Mouse (Mus musculus): ENCODE results near the gene Theg. TPM values are rescaled to one million over a fixed set of nuclear protein-coding genes. Genes with fewer than 3 reads are reported as not detected.
A peak's percentile ranks its signal among the peaks of the same experiment; 100 is the strongest.

The Theg gene
- polyA plus RNA-seq, 1 experiment from 2014 or later, result not detected

DNA sequence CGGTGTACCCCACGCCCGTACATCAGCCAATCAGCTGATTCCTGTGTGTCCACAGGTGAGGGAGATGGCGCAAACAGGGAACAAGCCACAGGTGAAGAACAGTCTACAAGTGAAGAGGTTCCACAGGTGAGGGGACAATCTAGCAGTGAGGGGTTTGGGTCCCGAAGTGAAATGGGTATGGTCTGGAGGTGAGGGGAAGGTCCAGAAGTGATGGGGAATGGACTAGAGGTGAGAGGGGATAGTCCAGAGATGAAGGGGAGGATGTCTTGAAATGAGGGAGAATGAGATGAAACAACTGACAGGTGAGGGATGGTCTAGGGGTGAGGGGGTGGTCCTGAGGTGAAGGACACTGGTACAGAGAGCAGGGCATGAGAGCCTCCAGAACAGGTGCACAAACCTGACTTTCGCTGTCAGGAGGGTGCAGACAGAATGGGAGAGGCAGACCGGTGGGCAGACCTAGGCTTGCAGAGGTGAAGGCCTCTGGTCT lies 31.9 kb downstream of the Theg start:
- Histone ChIP-seq H3K4me1 (replicated peaks) (peaks cover 19% of the 10 kb centered on the region), H3K36me3 (peaks cover 6% of the 10 kb centered on the region), H3K27ac (ENCODE audit: poor library complexity, severe bottlenecking) (no peak overlapping the region), H3K4me2 (peak overlapping the region; percentile 90), H3K27me3 (replicated peaks) (0 out of 2 replicates have a peak, but pooled peaks cover 3% of the 10 kb centered on the region), H3K9me3 (replicated peaks) (no peaks in the 10 kb centered on the region; the same call in 1 of the 2 replicates), H3K4me3 (peak overlapping the region; percentile 95), H3K9ac (peak overlapping the region; percentile 96)
- 19% methylated on average over 7 of the region's 7 CpGs for WGBS
- ATAC-seq (ENCODE audit: insufficient number of reproducible peaks, low FRiP score), result no peak; the same call in 1 of the 2 replicates

- 0 out of 2 replicates have a peak within 1 kb of the TSS, but pooled peaks have one; percentile 6 for H3K27ac ChIP-seq (ENCODE audit: poor library complexity, severe bottlenecking)
- H3K4me1 ChIP-seq (replicated peaks), result peaks cover 19% of the 10 kb centered on the region
- ATAC-seq (ENCODE audit: insufficient number of reproducible peaks, low FRiP score), result peak; percentile 76
- no peaks in the 10 kb centered on the region; the same call in 1 of the 2 replicates for H3K9me3 ChIP-seq (replicated peaks)
- 1% methylated on average over 92 of the region's 108 CpGs for WGBS
- H3K9ac ChIP-seq, result peak within 1 kb of the TSS; percentile 96
- H3K4me2 ChIP-seq, result peak within 1 kb of the TSS; percentile 90
- peak within 1 kb of the TSS; percentile 95 for H3K4me3 ChIP-seq
- H3K36me3 ChIP-seq, result peaks cover 13% of the 10 kb centered on the region
- H3K27me3 ChIP-seq (replicated peaks), result 0 out of 2 replicates have a peak, but pooled peaks cover 3% of the 10 kb centered on the region
These were observed 32.5 kb downstream of the Theg start, which contains the start of gene Mier2 for GRCm38 (mm10) chr10:79554330-79555237. Mier2 (minus strand) TSS chr10:79555199.

DNA sequence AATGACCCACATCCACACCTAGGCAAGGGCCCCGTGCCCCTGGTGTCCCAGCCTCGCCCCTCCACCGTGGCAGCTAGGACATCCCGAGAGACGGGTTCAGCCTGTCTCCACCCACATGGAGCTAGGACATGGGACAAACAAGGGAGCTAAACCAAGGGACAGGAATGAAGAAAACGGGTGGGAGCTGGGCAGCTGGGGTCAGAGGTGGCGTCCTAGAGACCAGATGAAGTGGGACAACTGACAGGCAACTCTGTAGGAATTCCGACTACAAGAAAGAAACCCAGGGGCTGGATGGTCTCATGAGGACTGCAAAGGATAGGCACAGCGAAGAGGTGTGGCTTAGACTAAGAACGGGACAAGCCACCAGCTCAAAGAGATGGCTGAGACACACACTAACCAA lies 33.4 kb downstream of the Theg start:
- Histone ChIP-seq H3K4me1 (replicated peaks) (peaks cover 19% of the 10 kb centered on the region), H3K27ac (ENCODE audit: poor library complexity, severe bottlenecking) (no peak overlapping the region), H3K9me3 (replicated peaks) (no peaks in the 10 kb centered on the region; the same call in 1 of the 2 replicates), H3K4me2 (peak overlapping the region; percentile 90), H3K9ac (peak overlapping the region; percentile 96; the same call in 1 of the 2 replicates), H3K36me3 (peaks cover 22% of the 10 kb centered on the region), H3K4me3 (peak overlapping the region; percentile 95), H3K27me3 (replicated peaks) (0 out of 2 replicates have a peak, but pooled peaks cover 3% of the 10 kb centered on the region)
- WGBS, result 35% methylated on average over 10 of the region's 10 CpGs
- no peak for ATAC-seq (ENCODE audit: insufficient number of reproducible peaks, low FRiP score)

DNA sequence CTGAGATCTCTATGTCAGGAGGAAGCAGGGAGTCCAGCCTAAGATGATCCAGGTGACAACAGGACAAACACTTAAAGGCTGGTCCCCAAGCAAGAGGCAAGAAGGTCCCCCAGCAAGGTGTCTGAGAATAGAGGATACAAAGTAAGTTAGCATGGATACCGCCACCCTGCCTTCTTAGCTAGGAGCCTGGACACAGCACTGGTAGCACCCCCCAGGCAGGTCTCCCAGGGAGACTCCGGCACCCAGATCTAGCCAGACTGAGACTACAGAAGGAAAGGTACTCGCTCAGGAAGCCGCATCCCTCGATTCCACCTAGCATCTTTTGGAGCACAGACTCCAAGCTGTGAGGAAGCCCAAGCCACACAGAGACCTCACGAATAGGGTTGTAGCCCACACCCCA lies 34.0 kb downstream of the Theg start:
- peaks cover 19% of the 10 kb centered on the region for H3K4me1 ChIP-seq (replicated peaks)
- no peak overlapping the region for H3K4me3 ChIP-seq
- H3K9me3 ChIP-seq (replicated peaks), result no peaks in the 10 kb centered on the region; the same call in 1 of the 2 replicates
- peak overlapping the region; percentile 90 for H3K4me2 ChIP-seq
- H3K9ac ChIP-seq, result no peak overlapping the region
- H3K36me3 ChIP-seq, result peaks cover 27% of the 10 kb centered on the region
- H3K27ac ChIP-seq (ENCODE audit: poor library complexity, severe bottlenecking), result no peak overlapping the region
- H3K27me3 ChIP-seq (replicated peaks), result 0 out of 2 replicates have a peak, but pooled peaks cover 3% of the 10 kb centered on the region
- 89% methylated on average over 6 of the region's 6 CpGs for WGBS
- ATAC-seq (ENCODE audit: insufficient number of reproducible peaks, low FRiP score), result no peak

DNA sequence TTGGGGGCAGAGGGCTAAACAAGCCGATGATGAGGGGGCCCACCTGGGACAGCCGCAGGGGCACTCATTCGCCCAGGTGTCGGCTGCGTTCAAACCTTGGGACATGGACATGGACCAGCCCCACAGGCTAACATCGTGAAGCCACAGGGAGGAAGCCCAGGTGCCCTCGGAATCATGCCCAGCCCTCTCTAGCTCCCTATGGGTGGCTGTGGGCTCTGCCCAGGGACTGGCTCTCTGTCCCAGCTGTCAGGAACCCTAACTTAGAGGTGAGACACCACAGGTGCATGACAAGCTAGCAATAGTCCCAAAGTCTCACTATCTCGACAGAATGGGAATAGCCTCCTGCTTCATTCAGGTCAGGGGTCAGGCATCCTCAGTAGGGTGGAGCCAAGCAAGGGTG lies 34.6 kb downstream of the Theg start:
- H3K4me2 ChIP-seq, result no peak overlapping the region
- 86% methylated on average over 8 of the region's 8 CpGs for WGBS

DNA sequence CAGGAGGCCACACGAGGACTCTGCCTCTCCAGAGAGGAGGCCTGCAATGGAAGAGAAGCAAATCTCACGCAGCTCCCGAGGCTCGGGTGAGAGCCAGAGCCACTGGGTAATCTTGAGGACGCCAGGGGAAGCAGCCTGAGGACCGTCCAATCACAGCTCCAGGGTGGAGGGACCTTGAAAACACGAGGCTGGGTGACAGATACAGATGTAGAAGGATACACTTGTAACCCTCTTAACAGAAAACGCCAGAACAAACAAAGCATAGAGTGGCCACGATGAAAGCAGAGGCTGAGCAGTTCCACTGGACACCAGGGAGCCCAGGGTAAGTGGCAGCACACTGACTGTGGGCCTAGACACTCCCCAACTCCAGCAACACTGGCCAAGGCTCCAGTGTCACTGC lies 36.8 kb downstream of the Theg start:
- Histone ChIP-seq H3K4me3 (no peak overlapping the region), H3K27ac (ENCODE audit: poor library complexity, severe bottlenecking) (no peak overlapping the region), H3K36me3 (peaks cover 55% of the 10 kb centered on the region), H3K4me1 (replicated peaks) (peaks cover 24% of the 10 kb centered on the region), H3K27me3 (replicated peaks) (no peaks in the 10 kb centered on the region), H3K9ac (no peak overlapping the region), H3K4me2 (no peak overlapping the region), H3K9me3 (replicated peaks) (no peaks in the 10 kb centered on the region)
- 69% methylated on average over 9 of the region's 9 CpGs for WGBS
- ATAC-seq (ENCODE audit: insufficient number of reproducible peaks, low FRiP score), result no peak

More for the DNA sequence above, 34.6 kb downstream of the Theg start:
- no peak overlapping the region for H3K27ac ChIP-seq (ENCODE audit: poor library complexity, severe bottlenecking)
- H3K9ac ChIP-seq, result no peak overlapping the region
- H3K36me3 ChIP-seq, result peaks cover 34% of the 10 kb centered on the region
- ATAC-seq (ENCODE audit: insufficient number of reproducible peaks, low FRiP score), result no peak
- H3K27me3 ChIP-seq (replicated peaks), result 0 out of 2 replicates have a peak, but pooled peaks cover 3% of the 10 kb centered on the region
- H3K4me3 ChIP-seq, result no peak overlapping the region
- H3K9me3 ChIP-seq (replicated peaks), result no peaks in the 10 kb centered on the region; the same call in 1 of the 2 replicates
- peaks cover 22% of the 10 kb centered on the region for H3K4me1 ChIP-seq (replicated peaks)

DNA sequence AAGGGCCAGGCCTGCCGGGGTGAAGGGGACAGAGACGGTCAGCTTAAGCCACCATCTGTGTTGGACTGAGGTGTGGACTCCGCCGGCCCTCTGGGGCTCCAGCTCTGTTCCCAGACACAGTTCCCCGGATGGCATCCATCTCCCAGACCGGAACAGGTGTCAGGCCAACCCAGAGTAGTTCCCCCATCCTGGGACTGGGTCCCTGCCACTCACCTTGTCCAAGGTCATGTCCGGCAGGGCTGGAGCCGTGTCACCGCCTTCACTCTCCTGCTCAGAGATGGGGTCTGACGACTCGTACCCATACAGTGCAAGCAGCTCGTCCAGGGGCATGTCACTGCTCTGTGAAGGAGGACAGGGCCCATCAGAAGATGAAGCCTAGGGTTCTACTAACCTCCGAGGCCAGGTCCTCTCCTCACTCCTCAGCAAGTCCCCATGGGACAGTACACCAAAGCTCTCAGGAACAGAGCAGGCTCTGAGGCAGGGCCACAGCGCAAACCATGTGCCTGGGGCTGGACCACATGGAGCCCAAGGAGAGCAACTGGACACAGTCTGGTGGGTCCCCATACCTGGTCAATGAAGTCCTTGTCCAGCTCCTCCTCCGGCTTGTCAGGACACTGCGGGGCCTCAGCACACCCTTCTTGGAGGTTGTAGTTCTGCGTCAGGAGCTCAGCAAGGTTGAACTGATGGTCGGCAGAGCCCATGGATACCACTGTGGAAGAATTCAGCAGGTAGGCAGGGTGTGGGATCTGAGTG lies 38.0 kb downstream of the Theg start:
- Histone ChIP-seq H3K9ac (no peak overlapping the region), H3K9me3 (replicated peaks) (no peaks in the 10 kb centered on the region), H3K4me3 (no peak overlapping the region), H3K27ac (ENCODE audit: poor library complexity, severe bottlenecking) (no peak overlapping the region), H3K4me1 (replicated peaks) (peaks cover 23% of the 10 kb centered on the region), H3K36me3 (peaks cover 67% of the 10 kb centered on the region), H3K4me2 (no peak overlapping the region), H3K27me3 (replicated peaks) (no peaks in the 10 kb centered on the region)
- 87% methylated on average over 18 of the region's 18 CpGs for WGBS
- ATAC-seq (ENCODE audit: insufficient number of reproducible peaks, low FRiP score), result no peak

GRCm38 (mm10) chr10:79548546-79548945 lies 38.6 kb downstream of the Theg start:
- no peak for ATAC-seq (ENCODE audit: insufficient number of reproducible peaks, low FRiP score)
- Histone ChIP-seq H3K9ac (no peak overlapping the region), H3K4me2 (no peak overlapping the region), H3K27ac (ENCODE audit: poor library complexity, severe bottlenecking) (no peak overlapping the region), H3K9me3 (replicated peaks) (no peaks in the 10 kb centered on the region), H3K27me3 (replicated peaks) (no peaks in the 10 kb centered on the region), H3K36me3 (peaks cover 73% of the 10 kb centered on the region), H3K4me1 (replicated peaks) (peaks cover 17% of the 10 kb centered on the region), H3K4me3 (no peak overlapping the region)
- WGBS, result 86% methylated on average over 5 of the region's 5 CpGs

GRCm38 (mm10) chr10:79547148-79547675 lies 39.9 kb downstream of the Theg start:
- no peak for ATAC-seq (ENCODE audit: insufficient number of reproducible peaks, low FRiP score)
- Histone ChIP-seq H3K4me1 (replicated peaks) (peaks cover 6% of the 10 kb centered on the region), H3K9me3 (replicated peaks) (no peaks in the 10 kb centered on the region), H3K4me3 (no peak overlapping the region), H3K27ac (ENCODE audit: poor library complexity, severe bottlenecking) (no peak overlapping the region), H3K9ac (no peak overlapping the region), H3K4me2 (no peak overlapping the region), H3K36me3 (peaks cover 87% of the 10 kb centered on the region), H3K27me3 (replicated peaks) (no peaks in the 10 kb centered on the region)
- WGBS, result 65% methylated on average over 5 of the region's 5 CpGs

DNA sequence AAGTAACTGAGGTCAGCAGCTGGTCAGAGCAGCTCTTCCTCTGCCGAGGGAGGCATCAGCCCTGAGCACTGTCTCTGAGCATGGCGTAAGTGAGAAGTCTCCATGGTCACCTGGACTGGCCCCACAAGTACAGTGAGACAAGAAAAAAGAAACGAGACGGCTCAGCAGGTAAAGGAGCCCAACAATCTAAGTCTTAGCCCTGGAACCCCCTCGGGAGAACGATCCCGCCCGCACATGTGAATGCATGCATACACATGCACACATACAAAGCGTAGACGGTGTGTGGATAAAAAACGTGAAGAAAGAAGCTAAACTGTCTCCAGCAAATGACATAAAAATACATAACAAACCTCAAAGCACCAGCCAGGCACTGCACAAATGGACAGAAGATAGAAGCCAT lies 40.6 kb downstream of the Theg start:
- Histone ChIP-seq H3K9me3 (replicated peaks) (no peaks in the 10 kb centered on the region), H3K9ac (no peak overlapping the region), H3K4me2 (no peak overlapping the region), H3K27ac (ENCODE audit: poor library complexity, severe bottlenecking) (no peak overlapping the region), H3K27me3 (replicated peaks) (no peaks in the 10 kb centered on the region), H3K36me3 (peaks cover 94% of the 10 kb centered on the region), H3K4me3 (no peak overlapping the region), H3K4me1 (replicated peaks) (peaks cover 5% of the 10 kb centered on the region)
- WGBS, result 92% methylated on average over 11 of the region's 11 CpGs
- no peak for ATAC-seq (ENCODE audit: insufficient number of reproducible peaks, low FRiP score)
